Mouse (Mus musculus) forebrain, embryonic 14.5 days (tissue): ENCODE data around the gene Cdc26. TPM values are rescaled to one million over a fixed set of nuclear protein-coding genes. Genes with fewer than 3 reads are reported as not detected.

Experiments used
- ATAC-seq: fragments of 200-750 bp; cut with Nextera tagmentation; 2 replicates; pipeline ENCODE4 v1.8.0; 2017; ENCODE audit warnings: mild to moderate bottlenecking, moderate library complexity
- DNase-seq: peaks from one replicate; pipeline ENCODE4 v3.0.0-alpha.2; 2015; ENCODE audit warnings: low spot score
- H3K27ac ChIP-seq: fragments of 300-500 bp; sonication (generic); 2 replicates; pipeline ENCODE4 v1.5.1; 2014; ENCODE audit warnings: low read depth, mild to moderate bottlenecking, control low read depth, low read length, moderate library complexity
- H3K27me3 ChIP-seq: fragments of 300-500 bp; sonication (generic); replicated peaks from 2 replicates; pipeline ENCODE4 v1.6.1; 2014; ENCODE audit warnings: low read length, control low read depth, mixed read lengths; ENCODE audit not compliant: control insufficient read depth, insufficient read depth
- H3K36me3 ChIP-seq: fragments of 300-500 bp; sonication (generic); 2 replicates; pipeline ENCODE4 v1.6.1; 2014; ENCODE audit warnings: low read length, control low read depth; ENCODE audit not compliant: control insufficient read depth, insufficient read depth
- H3K4me1 ChIP-seq: fragments of 300-500 bp; sonication (generic); 2 replicates; pipeline ENCODE4 v1.6.1; 2014; ENCODE audit warnings: antibody characterized with exemption, low read length, control low read depth; ENCODE audit not compliant: control insufficient read depth, insufficient read depth
- H3K4me2 ChIP-seq: fragments of 300-500 bp; sonication (generic); 2 replicates; pipeline ENCODE4 v1.6.1; 2014; ENCODE audit warnings: mild to moderate bottlenecking, control low read depth, low read length
- H3K4me3 ChIP-seq: fragments of 300-500 bp; sonication (generic); 2 replicates; pipeline ENCODE4 v1.5.1; 2014; ENCODE audit warnings: low read depth, low read length, control low read depth
- H3K9ac ChIP-seq: fragments of 300-500 bp; sonication (generic); 2 replicates; pipeline ENCODE4 v1.6.1; 2014; ENCODE audit warnings: mild to moderate bottlenecking, low read length, control low read depth, moderate library complexity
- H3K9me3 ChIP-seq: fragments of 300-500 bp; sonication (generic); replicated peaks from 2 replicates; pipeline ENCODE4 v1.6.1; 2016; ENCODE audit warnings: low read length, control low read depth, mixed read lengths; ENCODE audit not compliant: control insufficient read depth
- WGBS: fragments of 180-500 bp; shearing (Covaris S2); extraction: QIAGEN DNeasy Blood & Tissue Kit; methylation state at CpG from one replicate; pipeline ENCODE4 v1.1.7; 2014; 5-methylcytosine and 5-hydroxymethylcytosine counted together
- polyA plus RNA-seq: library from polyadenylated mRNA; unstranded; fragments of >200 nt; fragmentation: Nextera tagmentation; extraction: Ambion mirVana; gene quantifications from 2 replicates; pipeline ENCODE4 v1.2.1, GENCODE M21; 2014

Cdc26 gene
- polyA plus RNA-seq, 1 experiment from 2014 or later: 140 TPM

DNA sequence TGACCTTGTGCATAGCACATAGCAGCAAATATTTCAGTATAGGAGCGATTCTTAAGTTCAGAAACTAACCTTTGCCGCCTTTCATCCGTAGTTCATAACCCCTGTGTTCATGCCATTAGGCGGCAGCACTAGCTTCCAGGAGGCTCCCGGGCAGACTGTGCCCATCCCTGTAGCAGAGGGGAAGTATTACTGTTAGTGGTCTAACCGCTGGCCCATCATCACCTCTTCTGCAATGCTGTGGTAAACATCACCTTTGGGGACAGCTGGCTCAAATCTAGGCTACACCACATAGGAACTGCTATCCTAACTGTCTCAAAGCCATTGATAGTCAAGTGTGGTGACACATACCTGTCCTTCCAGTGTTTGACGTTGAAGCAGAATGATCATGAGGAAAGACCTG is 16.6 kb downstream of the Cdc26 start:
- H3K27me3 ChIP-seq: no peaks in the 10 kb centered on the region
- peaks cover 77% of the 10 kb centered on the region for H3K36me3 ChIP-seq
- H3K9me3 ChIP-seq: no peaks in the 10 kb centered on the region
- DNase-seq (no peak), ATAC-seq (no peak; the same call in 1 of the 2 replicates)
- WGBS: 94% methylated on average over 7 of the region's 7 CpGs
- H3K4me3 ChIP-seq: no peak overlapping the region
- no peak overlapping the region for H3K27ac ChIP-seq
- no peak overlapping the region for H3K4me2 ChIP-seq
- no peaks in the 10 kb centered on the region for H3K4me1 ChIP-seq
- no peak overlapping the region for H3K9ac ChIP-seq

DNA sequence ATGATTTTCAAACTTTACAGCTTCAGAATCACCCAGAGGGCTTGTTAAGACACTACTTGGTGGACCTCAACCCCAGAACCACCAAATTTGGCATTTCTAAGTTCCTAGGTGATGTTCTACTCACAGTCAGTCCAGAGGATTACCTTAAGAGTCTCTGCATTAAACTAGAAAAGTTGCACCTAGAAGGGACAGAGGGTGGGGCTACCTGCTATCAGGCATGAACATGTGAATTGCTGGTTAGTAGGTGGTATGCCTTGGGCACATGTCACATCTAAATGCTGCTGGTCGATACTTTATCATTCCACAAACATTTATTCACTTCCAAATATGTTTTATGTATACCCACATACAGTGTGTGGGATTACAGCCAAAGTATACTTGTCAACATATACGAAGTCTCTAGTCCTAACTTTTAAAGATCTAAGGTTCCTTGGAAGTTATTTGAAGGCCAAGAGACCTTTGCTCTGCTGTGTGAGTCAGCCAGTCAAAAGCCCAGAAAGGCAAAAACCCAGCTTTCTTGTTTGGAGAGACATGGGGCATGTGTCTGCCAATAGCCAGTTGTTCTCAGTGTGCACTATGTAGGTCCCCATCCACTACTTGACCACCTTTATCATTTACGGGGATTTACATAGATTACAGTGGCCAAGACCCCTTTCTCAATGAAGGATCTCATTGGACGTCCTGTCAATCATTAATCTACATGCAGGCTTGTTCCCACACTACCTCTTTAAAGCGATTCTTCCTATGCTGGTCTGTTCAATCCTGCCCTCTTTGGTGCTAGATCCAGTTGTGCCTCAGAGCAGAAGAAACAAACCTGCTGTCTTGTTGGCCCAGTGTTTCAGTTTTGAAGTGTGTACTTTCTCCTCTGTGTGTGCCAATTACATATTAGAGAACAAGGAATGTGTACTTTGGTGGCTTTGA is 18.6 kb downstream of the Cdc26 start:
- Histone ChIP-seq H3K27ac (no peak overlapping the region), H3K27me3 (no peaks in the 10 kb centered on the region), H3K4me1 (no peaks in the 10 kb centered on the region), H3K9me3 (no peaks in the 10 kb centered on the region), H3K36me3 (peaks cover 67% of the 10 kb centered on the region), H3K9ac (no peak overlapping the region), H3K4me2 (no peak overlapping the region), H3K4me3 (no peak overlapping the region)
- WGBS: 90% methylated on average over 5 of the region's 5 CpGs
- DNase-seq (no peak), ATAC-seq (no peak)

DNA sequence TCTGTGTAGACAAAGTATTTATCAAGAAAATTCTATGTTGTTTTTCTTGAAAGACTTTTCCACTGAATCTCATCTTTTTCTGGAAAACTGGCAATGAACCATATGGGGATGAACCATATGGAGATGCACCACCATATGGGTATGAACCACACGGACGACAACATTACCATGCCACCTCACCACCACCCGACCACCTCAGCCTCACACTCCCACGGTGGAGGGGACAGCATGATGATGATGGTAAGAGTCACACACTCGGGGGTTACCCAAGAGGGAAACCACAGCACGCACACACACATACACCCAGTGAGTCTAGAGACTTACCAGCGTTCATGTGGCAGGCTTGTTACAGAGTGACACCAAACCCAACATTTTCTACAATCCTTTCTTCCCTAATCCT is 23.0 kb downstream of the Cdc26 start:
- Histone ChIP-seq H3K9ac (no peak overlapping the region), H3K4me1 (no peaks in the 10 kb centered on the region), H3K4me2 (no peak overlapping the region), H3K27ac (no peak overlapping the region), H3K4me3 (no peak overlapping the region), H3K36me3 (peaks cover 39% of the 10 kb centered on the region), H3K9me3 (no peaks in the 10 kb centered on the region), H3K27me3 (no peaks in the 10 kb centered on the region)
- ATAC-seq (no peak), DNase-seq (no peak)
- WGBS: 84% methylated on average over 7 of the region's 7 CpGs

DNA sequence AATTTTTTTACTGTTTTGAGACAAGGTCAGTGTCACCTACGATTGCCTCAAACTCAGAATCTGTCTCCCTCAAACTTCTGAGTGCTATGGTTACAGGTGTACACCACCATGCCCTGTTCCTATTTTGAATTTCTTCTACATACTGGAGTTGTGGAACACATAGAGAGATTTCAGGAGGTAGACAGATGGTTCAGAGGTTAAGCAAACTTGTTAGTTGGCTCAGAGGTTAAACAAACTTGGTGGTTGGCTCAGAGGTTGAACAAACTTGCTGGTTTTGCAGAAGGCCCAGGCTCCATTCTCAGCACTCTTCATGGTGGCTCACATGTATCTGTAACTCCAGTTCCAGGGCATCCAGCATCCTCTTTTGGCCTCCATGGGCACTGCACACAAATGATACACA is 24.3 kb downstream of the Cdc26 start:
- no peaks in the 10 kb centered on the region for H3K9me3 ChIP-seq
- H3K36me3 ChIP-seq: peaks cover 26% of the 10 kb centered on the region
- no peak for DNase-seq
- H3K4me3 ChIP-seq: no peak overlapping the region
- H3K9ac ChIP-seq: no peak overlapping the region
- no peaks in the 10 kb centered on the region for H3K4me1 ChIP-seq
- no peak overlapping the region for H3K4me2 ChIP-seq
- 93% methylated on average over 1 of the region's 1 CpGs for WGBS
- no peak for ATAC-seq
- no peaks in the 10 kb centered on the region for H3K27me3 ChIP-seq
- H3K27ac ChIP-seq: no peak overlapping the region

DNA sequence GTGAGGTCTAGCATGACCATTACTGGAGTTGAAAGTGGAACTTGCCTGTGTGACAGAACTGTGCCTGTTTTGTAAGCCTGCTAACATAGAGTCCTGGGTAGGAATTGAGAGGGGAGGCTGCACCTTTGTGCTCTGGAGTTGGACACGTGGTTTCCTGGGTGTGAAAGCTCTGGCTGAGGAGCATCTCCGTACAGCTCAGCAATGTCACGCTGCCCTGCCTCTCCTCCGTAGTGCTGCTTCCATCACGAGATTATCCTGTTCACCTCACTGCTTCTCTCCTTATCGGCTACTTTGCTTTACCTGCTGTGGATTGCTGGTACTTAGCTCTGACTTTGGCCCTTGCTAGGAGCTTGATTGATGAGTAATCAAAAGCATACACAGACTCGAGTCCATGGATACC is 24.7 kb downstream of the Cdc26 start:
- Histone ChIP-seq H3K9ac (no peak overlapping the region), H3K9me3 (no peaks in the 10 kb centered on the region), H3K36me3 (peaks cover 22% of the 10 kb centered on the region), H3K4me2 (no peak overlapping the region), H3K27me3 (no peaks in the 10 kb centered on the region), H3K4me1 (no peaks in the 10 kb centered on the region), H3K27ac (no peak overlapping the region), H3K4me3 (no peak overlapping the region)
- ATAC-seq (no peak), DNase-seq (no peak)
- WGBS: 86% methylated on average over 7 of the region's 7 CpGs

DNA sequence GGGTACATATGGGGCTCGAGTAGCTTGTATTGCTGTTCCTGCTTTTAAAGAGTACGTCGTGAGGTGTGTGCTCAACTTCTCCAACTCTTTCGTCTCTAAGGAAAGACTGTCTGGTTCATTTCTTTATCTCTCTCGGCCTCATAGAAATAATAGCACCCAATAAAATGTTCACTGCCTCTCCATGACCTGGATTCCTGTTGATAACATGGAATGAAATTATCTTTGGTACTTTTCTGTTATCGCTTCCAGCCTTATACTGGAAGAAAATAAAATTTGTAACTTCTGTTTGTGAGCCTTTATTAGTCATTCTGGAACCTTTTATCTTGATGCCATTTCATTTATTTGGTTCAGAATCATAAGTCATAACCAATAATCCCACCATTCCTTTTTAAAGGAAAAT is 25.2 kb downstream of the Cdc26 start:
- Histone ChIP-seq H3K4me1 (0 out of 2 replicates have a peak, but pooled peaks cover 2% of the 10 kb centered on the region), H3K9ac (no peak overlapping the region), H3K27me3 (no peaks in the 10 kb centered on the region), H3K9me3 (no peaks in the 10 kb centered on the region), H3K36me3 (peaks cover 17% of the 10 kb centered on the region), H3K27ac (no peak overlapping the region), H3K4me3 (no peak overlapping the region), H3K4me2 (no peak overlapping the region)
- no peak for ATAC-seq
- DNase-seq: no peak
- 92% methylated on average over 6 of the region's 6 CpGs for WGBS

DNA sequence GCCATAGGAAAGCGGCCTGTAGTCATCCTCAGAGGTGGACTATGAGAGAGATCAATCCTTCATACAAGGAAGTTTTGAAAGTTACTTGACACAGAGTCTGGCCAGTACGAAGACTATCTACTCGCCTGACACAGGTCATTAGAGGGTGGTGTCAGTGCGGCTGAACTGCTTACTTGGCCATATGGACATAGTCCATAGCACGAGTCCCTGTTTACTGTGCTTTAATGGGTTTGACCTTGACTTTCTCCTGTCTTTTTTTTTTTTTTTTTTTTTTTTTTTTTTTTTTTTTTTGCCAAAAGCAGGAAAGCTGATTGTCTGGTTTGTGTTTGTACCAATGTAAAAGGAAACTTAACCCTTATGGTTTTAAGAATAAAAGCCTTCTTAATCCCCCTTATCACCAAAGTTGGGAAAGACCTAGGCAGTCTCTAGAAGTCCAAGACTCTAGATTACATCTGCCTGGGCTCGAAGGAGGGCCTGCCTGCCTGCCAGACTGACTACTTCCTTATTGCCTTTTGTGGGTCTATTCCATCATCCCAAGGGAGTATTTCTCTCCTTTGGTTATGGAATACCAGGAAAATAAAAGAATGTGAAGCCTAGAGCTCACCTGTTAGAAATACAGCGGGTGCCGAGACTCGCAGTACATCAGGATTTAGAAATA is 28.6 kb downstream of the Cdc26 start:
- H3K9ac ChIP-seq: no peak overlapping the region
- H3K36me3 ChIP-seq: no peaks in the 10 kb centered on the region
- DNase-seq (no peak), ATAC-seq (no peak)
- no peaks in the 10 kb centered on the region for H3K9me3 ChIP-seq
- no peaks in the 10 kb centered on the region for H3K27me3 ChIP-seq
- no peak overlapping the region for H3K27ac ChIP-seq
- H3K4me1 ChIP-seq: 0 out of 2 replicates have a peak, but pooled peaks cover 2% of the 10 kb centered on the region
- no peak overlapping the region for H3K4me2 ChIP-seq
- no peak overlapping the region for H3K4me3 ChIP-seq
- 91% methylated on average over 9 of the region's 9 CpGs for WGBS

DNA sequence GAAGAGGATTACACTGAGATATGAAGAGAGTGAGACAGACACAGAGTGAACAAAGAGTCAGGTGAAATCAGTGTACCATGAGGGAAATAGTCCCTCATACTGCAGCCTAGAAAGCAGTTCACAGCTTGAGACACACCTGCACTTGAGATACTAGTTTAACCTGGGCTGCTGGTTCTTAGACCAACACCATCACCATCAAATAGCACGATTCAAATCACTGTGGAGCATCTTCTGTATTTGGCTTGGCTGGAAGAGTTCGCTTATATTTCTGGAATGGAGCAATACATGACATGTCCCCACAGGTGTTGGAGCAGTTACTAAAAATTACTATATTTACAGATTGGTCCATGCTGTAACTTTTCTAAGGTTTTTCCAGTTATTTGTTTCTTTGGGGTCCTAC is 32.3 kb downstream of the Cdc26 start:
- WGBS: 90% methylated on average over 2 of the region's 2 CpGs
- H3K36me3 ChIP-seq: no peaks in the 10 kb centered on the region
- ATAC-seq: no peak
- H3K4me1 ChIP-seq: 0 out of 2 replicates have a peak, but pooled peaks cover 2% of the 10 kb centered on the region
- no peak overlapping the region for H3K4me3 ChIP-seq
- no peak for DNase-seq
- H3K27ac ChIP-seq: no peak overlapping the region
- H3K9me3 ChIP-seq: no peaks in the 10 kb centered on the region
- H3K27me3 ChIP-seq: no peaks in the 10 kb centered on the region
- no peak overlapping the region for H3K9ac ChIP-seq
- no peak overlapping the region for H3K4me2 ChIP-seq

DNA sequence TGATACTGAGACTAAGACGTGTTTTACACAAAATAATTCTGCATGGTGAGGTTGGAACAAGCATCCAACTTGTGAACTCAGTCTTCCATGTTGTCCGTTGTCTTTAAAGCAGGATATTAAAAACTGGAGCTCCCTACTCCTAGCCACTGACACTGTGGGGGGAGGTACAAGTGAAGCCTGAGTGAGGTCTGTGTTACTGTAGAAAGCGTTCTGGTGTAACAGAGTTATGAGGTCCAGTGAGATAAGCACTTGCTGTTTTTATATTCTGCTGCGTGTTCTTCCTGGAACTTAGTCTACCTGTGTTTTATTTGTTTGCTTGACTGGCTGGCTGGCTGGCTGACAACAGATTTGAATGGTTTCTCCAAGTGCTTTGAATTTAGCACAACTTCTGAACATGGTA is 34.1 kb downstream of the Cdc26 start:
- no peaks in the 10 kb centered on the region for H3K36me3 ChIP-seq
- no peak overlapping the region for H3K27ac ChIP-seq
- no peaks in the 10 kb centered on the region for H3K27me3 ChIP-seq
- no peak overlapping the region for H3K9ac ChIP-seq
- ATAC-seq: no peak
- 88% methylated on average over 4 of the region's 4 CpGs for WGBS
- H3K9me3 ChIP-seq: no peaks in the 10 kb centered on the region
- DNase-seq: no peak
- H3K4me1 ChIP-seq: 0 out of 2 replicates have a peak, but pooled peaks cover 2% of the 10 kb centered on the region
- no peak overlapping the region for H3K4me2 ChIP-seq
- no peak overlapping the region for H3K4me3 ChIP-seq
